Mouse (Mus musculus) kidney, postnatal 0 days (tissue): ENCODE data around the gene 2700049A03Rik. TPM values are rescaled to one million over a fixed set of nuclear protein-coding genes. Genes with fewer than 3 reads are reported as not detected.
A peak's percentile ranks its signal among the peaks of the same experiment; 100 is the strongest.

Source experiments
- ATAC-seq: fragments of 200-750 bp; cut with Nextera tagmentation; replicated peaks from 2 replicates; pipeline ENCODE4 v1.8.0; 2017; ENCODE audit warnings: low read depth, moderate number of reproducible peaks, moderate TSS enrichment, moderate library complexity; ENCODE audit not compliant: low FRiP score
- DNase-seq: peaks from one replicate; pipeline ENCODE4 v3.0.0-alpha.2; 2016; ENCODE audit warnings: low spot score
- H3K27ac ChIP-seq: fragments of 300-500 bp; sonication (generic); 2 replicates; pipeline ENCODE4 v1.5.1; 2014; ENCODE audit warnings: mild to moderate bottlenecking
- H3K27me3 ChIP-seq: fragments of 300-500 bp; sonication (generic); 2 replicates; pipeline ENCODE4 v1.6.1; 2014; ENCODE audit warnings: low read length, mixed read lengths; ENCODE audit not compliant: insufficient read depth
- H3K36me3 ChIP-seq: fragments of 300-500 bp; sonication (generic); 2 replicates; pipeline ENCODE4 v1.6.1; 2014; ENCODE audit warnings: low read length, mixed read lengths; ENCODE audit not compliant: insufficient read depth
- H3K4me1 ChIP-seq: fragments of 300-500 bp; sonication (generic); replicated peaks from 2 replicates; pipeline ENCODE4 v1.6.1; 2014; ENCODE audit warnings: antibody characterized with exemption, low read length, mixed read lengths; ENCODE audit not compliant: insufficient read depth
- H3K4me2 ChIP-seq: fragments of 300-500 bp; sonication (generic); 2 replicates; pipeline ENCODE4 v1.6.1; 2014; ENCODE audit warnings: mild to moderate bottlenecking, low read length, moderate library complexity, mixed read lengths
- H3K4me3 ChIP-seq: fragments of 300-500 bp; sonication (generic); replicated peaks from 2 replicates; pipeline ENCODE4 v1.5.1; 2014; ENCODE audit warnings: low read depth, low read length
- H3K9ac ChIP-seq: fragments of 300-500 bp; sonication (generic); 2 replicates; pipeline ENCODE4 v1.6.1; 2014; ENCODE audit warnings: low read depth, low read length
- H3K9me3 ChIP-seq: fragments of 300-500 bp; sonication (generic); replicated peaks from 2 replicates; pipeline ENCODE4 v1.6.1; 2016; ENCODE audit warnings: low read length, inconsistent platforms, mixed read lengths
- CTCF ChIP-seq: IDR thresholded peaks from 2 replicates; pipeline ENCODE4 v1.5.1; 2016; ENCODE audit warnings: antibody characterized with exemption, low read depth, mild to moderate bottlenecking, moderate library complexity
- WGBS: fragments of 180-500 bp; shearing (Covaris S2); extraction: QIAGEN DNeasy Blood & Tissue Kit; methylation state at CpG from one replicate; pipeline ENCODE4 v1.1.7; 2014; 5-methylcytosine and 5-hydroxymethylcytosine counted together
- polyA plus RNA-seq: library from polyadenylated mRNA; unstranded; fragments of >200 nt; fragmentation: Nextera tagmentation; extraction: Ambion mirVana; gene quantifications from 2 replicates; pipeline ENCODE4 v1.2.1, GENCODE M21; 2015

2700049A03Rik gene
- polyA plus RNA-seq, 1 experiment from 2014 or later = 10.7 TPM

GRCm38 (mm10) chr12:71247191-71247590 lies 110.5 kb downstream of the 2700049A03Rik start:
- 62% methylated on average over 8 of the region's 8 CpGs for WGBS
- Histone ChIP-seq H3K27me3 (no peaks in the 10 kb centered on the region), H3K4me1 (peaks cover 4% of the 10 kb centered on the region; the same call in 1 of the 2 replicates), H3K9me3 (peaks cover under 1% of the 10 kb centered on the region; the same call in 1 of the 2 replicates), H3K4me2 (0 out of 2 replicates have a peak overlapping the region, but pooled peaks have one; percentile 2), H3K9ac (no peak overlapping the region), H3K27ac (peak overlapping the region; percentile 52), H3K4me3 (no peak overlapping the region), H3K36me3 (peaks cover 9% of the 10 kb centered on the region; the same call in 1 of the 2 replicates)
- DNase-seq (no peak), ATAC-seq (no peak)
- no peak for TF ChIP-seq CTCF

GRCm38 (mm10) chr12:71249348-71249747 lies 112.7 kb downstream of the 2700049A03Rik start:
- Histone ChIP-seq H3K27ac (no peak overlapping the region), H3K36me3 (no peaks in the 10 kb centered on the region), H3K9ac (no peak overlapping the region), H3K4me1 (peaks cover 4% of the 10 kb centered on the region), H3K27me3 (no peaks in the 10 kb centered on the region), H3K9me3 (no peaks in the 10 kb centered on the region), H3K4me3 (no peak overlapping the region), H3K4me2 (no peak overlapping the region)
- DNase-seq (peak; percentile 39), ATAC-seq (no peak)
- TF ChIP-seq CTCF = no peak
- WGBS = 42% methylated on average over 9 of the region's 9 CpGs

GRCm38 (mm10) chr12:71252509-71253167 lies 116.0 kb downstream of the 2700049A03Rik start:
- ATAC-seq (no peak), DNase-seq (peak; percentile 75)
- Histone ChIP-seq H3K27me3 (no peaks in the 10 kb centered on the region), H3K27ac (peak overlapping the region; percentile 57; the same call in 1 of the 2 replicates), H3K4me1 (peaks cover 4% of the 10 kb centered on the region), H3K4me3 (no peak overlapping the region), H3K9ac (no peak overlapping the region), H3K9me3 (no peaks in the 10 kb centered on the region), H3K4me2 (no peak overlapping the region), H3K36me3 (no peaks in the 10 kb centered on the region)
- 16% methylated on average over 11 of the region's 11 CpGs for WGBS
- no peak for TF ChIP-seq CTCF

GRCm38 (mm10) chr12:71254779-71255178 lies 118.1 kb downstream of the 2700049A03Rik start:
- WGBS = 28% methylated on average over 7 of the region's 7 CpGs
- H3K4me2 ChIP-seq = no peak overlapping the region
- ATAC-seq = no peak

GRCm38 (mm10) chr12:71258196-71258920 lies 121.7 kb downstream of the 2700049A03Rik start:
- DNase-seq = peak; percentile 66
- Histone ChIP-seq H3K27me3 (no peaks in the 10 kb centered on the region), H3K4me1 (no peaks in the 10 kb centered on the region), H3K9ac (no peak overlapping the region), H3K27ac (no peak overlapping the region), H3K36me3 (no peaks in the 10 kb centered on the region), H3K4me2 (no peak overlapping the region), H3K4me3 (no peak overlapping the region), H3K9me3 (no peaks in the 10 kb centered on the region)
- WGBS = 16% methylated on average over 18 of the region's 18 CpGs
- no peak for TF ChIP-seq CTCF
- ATAC-seq = 0 out of 2 replicates have a peak, but pooled peaks have one; percentile 63

More at GRCm38 (mm10) chr12:71254779-71255178, 118.1 kb downstream of the 2700049A03Rik start:
- no peaks in the 10 kb centered on the region for H3K9me3 ChIP-seq
- no peak overlapping the region for H3K9ac ChIP-seq
- no peaks in the 10 kb centered on the region for H3K27me3 ChIP-seq
- peaks cover 2% of the 10 kb centered on the region for H3K4me1 ChIP-seq
- no peak overlapping the region for H3K4me3 ChIP-seq
- peak; percentile 16 for DNase-seq
- peak overlapping the region; percentile 27; the same call in 1 of the 2 replicates for H3K27ac ChIP-seq
- TF ChIP-seq CTCF = no peak
- no peaks in the 10 kb centered on the region for H3K36me3 ChIP-seq

- no peaks in the 10 kb centered on the region for H3K9me3 ChIP-seq
- no peak overlapping the region for H3K9ac ChIP-seq
- H3K27ac ChIP-seq = no peak overlapping the region
- ATAC-seq = no peak
- 72% methylated on average over 4 of the region's 4 CpGs for WGBS
- DNase-seq = peak; percentile 77
- no peaks in the 10 kb centered on the region for H3K4me1 ChIP-seq
- H3K4me2 ChIP-seq = no peak overlapping the region
- H3K4me3 ChIP-seq = no peak overlapping the region
- TF ChIP-seq CTCF = no peak
- no peaks in the 10 kb centered on the region for H3K27me3 ChIP-seq
- H3K36me3 ChIP-seq = no peaks in the 10 kb centered on the region
Measured at GRCm38 (mm10) chr12:71264211-71264610, 127.6 kb downstream of the 2700049A03Rik start.
